Mouse (Mus musculus) cerebellum, adult 2 months (tissue): ENCODE data around the gene Tex264. TPM values are rescaled to one million over a fixed set of nuclear protein-coding genes. Genes with fewer than 3 reads are reported as not detected.

Experiments
- DNase-seq, 2 experiments: peaks; one replicate each; pipeline ENCODE4 v3.0.0; 2021
- H3K27ac ChIP-seq: fragments of 200-500 bp; 2 replicates; pipeline ENCODE4 v1.5.1; 2012; ENCODE audit warnings: low read length, control low read depth, inconsistent platforms; ENCODE audit not compliant: insufficient read depth
- H3K27me3 ChIP-seq: fragments of 200-500 bp; 2 replicates; pipeline ENCODE4 v1.6.1; 2012; ENCODE audit warnings: inconsistent platforms, mild to moderate bottlenecking, low read length, moderate library complexity; ENCODE audit not compliant: control insufficient read depth, insufficient read depth
- H3K4me1 ChIP-seq: fragments of 200-500 bp; 2 replicates; pipeline ENCODE4 v1.6.1; 2011; ENCODE audit warnings: low read length; ENCODE audit not compliant: control insufficient read depth, insufficient read depth
- H3K4me3 ChIP-seq: fragments of 200-500 bp; replicated peaks from 2 replicates; pipeline ENCODE3; 2011; ENCODE audit warnings: mild to moderate bottlenecking, low read depth, low read length, control low read depth; ENCODE audit not compliant: insufficient read depth
- CTCF ChIP-seq: fragments of 200-500 bp; IDR thresholded peaks from 2 replicates; pipeline ENCODE4 v1.5.1; 2011; ENCODE audit warnings: low read depth, mild to moderate bottlenecking, control low read depth, low read length, moderate library complexity, borderline replicate concordance; ENCODE audit not compliant: insufficient read depth
- POLR2A ChIP-seq: fragments of 200-500 bp; IDR thresholded peaks from 2 replicates; pipeline ENCODE4 v1.6.1; 2011; ENCODE audit warnings: low read length, control low read depth, borderline replicate concordance; ENCODE audit not compliant: insufficient read depth
- WGBS: fragments of 180-500 bp; shearing (Covaris S2); methylation state at CpG from one replicate; pipeline ENCODE4 v1.1.7; 2018; 5-methylcytosine and 5-hydroxymethylcytosine counted together
- polyA plus RNA-seq: library from polyadenylated mRNA; depleted of rRNA; stranded (reverse); fragments of >200 nt; gene quantifications from 2 replicates; pipeline ENCODE4 v1.2.3, GENCODE M21; 2012

The Tex264 gene
- polyA plus RNA-seq, 1 experiment, result 96.5 TPM

- H3K27ac ChIP-seq, result no peak overlapping the region
- H3K4me1 ChIP-seq, result peaks cover 21% of the 10 kb centered on the region
- TF ChIP-seq CTCF (no peak), POLR2A (no peak)
- no peak for DNase-seq
- H3K4me3 ChIP-seq, result no peak overlapping the region
- no peaks in the 10 kb centered on the region; the same call in 1 of the 2 replicates for H3K27me3 ChIP-seq
- WGBS, result 52% methylated on average over 7 of the region's 7 CpGs
Measured at GRCm38 (mm10) chr9:106659441-106659840, 26.3 kb downstream of the Tex264 start.

GRCm38 (mm10) chr9:106657592-106657991 is 28.1 kb downstream of the Tex264 start:
- Histone ChIP-seq H3K27me3 (no peaks in the 10 kb centered on the region; the same call in 1 of the 2 replicates), H3K4me3 (no peak overlapping the region), H3K4me1 (peaks cover 16% of the 10 kb centered on the region), H3K27ac (no peak overlapping the region)
- TF ChIP-seq POLR2A, result no peak
- no peak for TF ChIP-seq CTCF
- no peak for DNase-seq
- 16% methylated on average over 5 of the region's 5 CpGs for WGBS

- Histone ChIP-seq H3K4me1 (peaks cover 16% of the 10 kb centered on the region), H3K4me3 (no peak overlapping the region), H3K27ac (no peak overlapping the region), H3K27me3 (no peaks in the 10 kb centered on the region; the same call in 1 of the 2 replicates)
- WGBS, result 75% methylated on average over 5 of the region's 5 CpGs
- no peak for DNase-seq
- TF ChIP-seq CTCF, result no peak
Measured at GRCm38 (mm10) chr9:106656820-106657219, 28.9 kb downstream of the Tex264 start.

- H3K4me3 ChIP-seq, result peak within 1 kb of the TSS; percentile 46
- DNase-seq, result no peak
- WGBS, result 5% methylated on average over 39 of the region's 44 CpGs
- peaks cover 16% of the 10 kb centered on the region for H3K4me1 ChIP-seq
- H3K27me3 ChIP-seq, result no peaks in the 10 kb centered on the region; the same call in 1 of the 2 replicates
- no peak for TF ChIP-seq CTCF
- TF ChIP-seq POLR2A, result no peak
- H3K27ac ChIP-seq, result no peak within 1 kb of the TSS
Measured at GRCm38 (mm10) chr9:106655884-106656720, 29.6 kb downstream of the Tex264 start, which contains the start of gene Grm2. TSS of gene Grm2 (minus strand) at chr9:106656082.

- 84% methylated on average over 1 of the region's 1 CpGs for WGBS
- H3K4me1 ChIP-seq, result peaks cover 16% of the 10 kb centered on the region
- no peaks in the 10 kb centered on the region; the same call in 1 of the 2 replicates for H3K27me3 ChIP-seq
- H3K27ac ChIP-seq, result no peak overlapping the region
- H3K4me3 ChIP-seq, result no peak overlapping the region
- TF ChIP-seq CTCF (peak; percentile 29; the same call in 1 of the 2 replicates), POLR2A (no peak)
- DNase-seq, result no peak
Measured at GRCm38 (mm10) chr9:106652720-106653119, 33.0 kb downstream of the Tex264 start.

GRCm38 (mm10) chr9:106647226-106647625 is 38.5 kb downstream of the Tex264 start:
- H3K4me3 ChIP-seq, result no peak overlapping the region
- no peak overlapping the region for H3K27ac ChIP-seq
- H3K27me3 ChIP-seq, result no peaks in the 10 kb centered on the region
- 56% methylated on average over 27 of the region's 27 CpGs for WGBS
- DNase-seq, result no peak
- TF ChIP-seq POLR2A (no peak), CTCF (no peak)
- H3K4me1 ChIP-seq, result no peaks in the 10 kb centered on the region

GRCm38 (mm10) chr9:106645684-106646271 is 39.9 kb downstream of the Tex264 start:
- Histone ChIP-seq H3K27ac (no peak overlapping the region), H3K4me3 (no peak overlapping the region), H3K27me3 (no peaks in the 10 kb centered on the region), H3K4me1 (no peaks in the 10 kb centered on the region)
- 81% methylated on average over 9 of the region's 9 CpGs for WGBS
- no peak for DNase-seq
- TF ChIP-seq POLR2A (no peak), CTCF (no peak)

GRCm38 (mm10) chr9:106643787-106644186 is 41.9 kb downstream of the Tex264 start:
- TF ChIP-seq CTCF (no peak), POLR2A (no peak)
- Histone ChIP-seq H3K4me1 (no peaks in the 10 kb centered on the region), H3K4me3 (no peak overlapping the region), H3K27me3 (no peaks in the 10 kb centered on the region), H3K27ac (no peak overlapping the region)
- 75% methylated on average over 6 of the region's 6 CpGs for WGBS
- no peak for DNase-seq
